Mouse (Mus musculus) heart, embryonic 14.5 days (tissue): ENCODE results near the gene Cog7. TPM values are rescaled to one million over a fixed set of nuclear protein-coding genes. Genes with fewer than 3 reads are reported as not detected.
A peak's percentile ranks its signal among the peaks of the same experiment; 100 is the strongest.

ENCODE experiments used
- ATAC-seq: fragments of 200-750 bp; cut with Nextera tagmentation; 2 replicates; pipeline ENCODE4 v1.8.0; 2017; ENCODE audit warnings: low read depth, moderate TSS enrichment; ENCODE audit not compliant: insufficient number of reproducible peaks, insufficient read depth, low FRiP score
- H3K27ac ChIP-seq, 2 experiments: fragments of 200-500 bp in 1 of 2; fragments of 300-500 bp in 1 of 2; sonication (generic) in 1 of 2; replicated peaks in 1 of 2; 2 replicates each; pipeline ENCODE4 v1.5.1; 2012 to 2014; ENCODE audit warnings: low read depth in 2 of 2, low read length in 2 of 2, control low read depth in 1 of 2, mild to moderate bottlenecking in 1 of 2, mixed read lengths in 1 of 2; ENCODE audit not compliant: control insufficient read depth in 1 of 2, insufficient read depth in 1 of 2
- H3K27me3 ChIP-seq: fragments of 300-500 bp; sonication (generic); 2 replicates; pipeline ENCODE4 v1.6.1; 2014; ENCODE audit warnings: mild to moderate bottlenecking, low read length, control low read depth; ENCODE audit not compliant: control insufficient read depth, insufficient read depth
- H3K36me3 ChIP-seq: fragments of 300-500 bp; sonication (generic); 2 replicates; pipeline ENCODE4 v1.6.1; 2014; ENCODE audit warnings: mild to moderate bottlenecking, control low read depth, low read length, mixed read lengths; ENCODE audit not compliant: control insufficient read depth, insufficient read depth
- H3K4me1 ChIP-seq, 2 experiments: fragments of 200-500 bp in 1 of 2; fragments of 300-500 bp in 1 of 2; sonication (generic) in 1 of 2; 2 replicates each; pipeline ENCODE4 v1.6.1; 2012 to 2014; ENCODE audit warnings: low read length in 2 of 2, control low read depth in 1 of 2, mixed read lengths in 1 of 2; ENCODE audit not compliant: control insufficient read depth in 2 of 2, insufficient read depth in 2 of 2
- H3K4me2 ChIP-seq: fragments of 300-500 bp; sonication (generic); 2 replicates; pipeline ENCODE4 v1.6.1; 2014; ENCODE audit warnings: mild to moderate bottlenecking, low read length
- H3K4me3 ChIP-seq, 2 experiments: fragments of 200-500 bp in 1 of 2; fragments of 300-500 bp in 1 of 2; sonication (generic) in 1 of 2; 2 replicates each; pipeline ENCODE4 v1.5.1; 2012 to 2014; ENCODE audit warnings: low read length in 2 of 2, mild to moderate bottlenecking in 2 of 2, control low read depth in 1 of 2, low read depth in 1 of 2, moderate library complexity in 1 of 2; ENCODE audit not compliant: control insufficient read depth in 1 of 2, insufficient read depth in 1 of 2
- H3K9ac ChIP-seq: fragments of 300-500 bp; sonication (generic); 2 replicates; pipeline ENCODE4 v1.6.1; 2014; ENCODE audit warnings: mild to moderate bottlenecking, low read length
- H3K9me3 ChIP-seq: fragments of 300-500 bp; sonication (generic); 2 replicates; pipeline ENCODE4 v1.6.1; 2016; ENCODE audit warnings: low read length, control low read depth; ENCODE audit not compliant: control insufficient read depth
- WGBS: fragments of 180-500 bp; shearing (Covaris S2); extraction: QIAGEN DNeasy Blood & Tissue Kit; methylation state at CpG from one replicate; pipeline ENCODE4 v1.1.7; 2014; 5-methylcytosine and 5-hydroxymethylcytosine counted together
- polyA plus RNA-seq: library from polyadenylated mRNA; unstranded; fragments of >200 nt; fragmentation: Nextera tagmentation; extraction: Ambion mirVana; gene quantifications from 2 replicates; pipeline ENCODE4 v1.2.1, GENCODE M21; 2014

Cog7 gene
- polyA plus RNA-seq, 1 experiment from 2014 or later = 18.3 TPM

GRCm38 (mm10) chr7:121896689-121897088, 84.8 kb downstream of the Cog7 start:
- WGBS = 38% methylated on average over 6 of the region's 6 CpGs
- Histone ChIP-seq H3K27me3 (peaks cover 6% of the 10 kb centered on the region), H3K9ac (no peak overlapping the region), H3K36me3 (no peaks in the 10 kb centered on the region), H3K9me3 (peaks cover 5% of the 10 kb centered on the region; the same call in 1 of the 2 replicates), H3K4me3 (no peak overlapping the region), H3K4me2 (no peak overlapping the region), H3K27ac (no peak overlapping the region), H3K4me1 (peaks cover 4 to 7% of the 10 kb centered on the region in 2 experiments; a peak in 2 of 4 replicates)
- no peak for ATAC-seq

- Histone ChIP-seq H3K4me3 (no peak overlapping the region), H3K4me1 (no peaks in the 10 kb centered on the region), H3K9ac (no peak overlapping the region), H3K9me3 (peaks cover 6% of the 10 kb centered on the region; the same call in 1 of the 2 replicates), H3K27me3 (no peaks in the 10 kb centered on the region), H3K27ac (no peak overlapping the region), H3K4me2 (no peak overlapping the region), H3K36me3 (no peaks in the 10 kb centered on the region)
- 86% methylated on average over 13 of the region's 13 CpGs for WGBS
- ATAC-seq = no peak
These were observed 90.7 kb downstream of the Cog7 start for GRCm38 (mm10) chr7:121890636-121891360.

DNA sequence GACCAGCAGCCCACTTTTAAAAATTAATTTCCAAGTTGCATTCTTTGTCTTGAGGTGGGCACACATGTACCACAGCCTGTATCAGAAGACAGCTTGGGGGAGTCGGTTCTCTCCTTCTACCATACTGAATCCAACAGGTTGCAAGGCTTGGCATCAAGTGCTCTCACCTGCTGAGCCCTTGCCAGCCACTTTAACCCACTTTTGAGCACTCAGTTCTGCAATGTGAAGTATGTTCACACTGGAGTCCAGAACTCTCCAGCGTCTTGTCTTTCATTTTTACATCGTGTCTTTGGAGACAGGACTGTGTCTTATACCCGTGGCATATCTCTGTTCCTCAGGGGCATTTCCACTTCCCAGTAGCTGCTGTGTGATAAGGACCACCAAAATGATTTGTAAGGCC, 101.3 kb downstream of the Cog7 start:
- Histone ChIP-seq H3K36me3 (no peaks in the 10 kb centered on the region), H3K4me1 (no peaks in the 10 kb centered on the region), H3K4me3 (no peak overlapping the region), H3K9ac (no peak overlapping the region), H3K9me3 (no peaks in the 10 kb centered on the region), H3K27me3 (no peaks in the 10 kb centered on the region), H3K4me2 (no peak overlapping the region), H3K27ac (no peak overlapping the region)
- ATAC-seq = no peak
- 54% methylated on average over 4 of the region's 4 CpGs for WGBS

DNA sequence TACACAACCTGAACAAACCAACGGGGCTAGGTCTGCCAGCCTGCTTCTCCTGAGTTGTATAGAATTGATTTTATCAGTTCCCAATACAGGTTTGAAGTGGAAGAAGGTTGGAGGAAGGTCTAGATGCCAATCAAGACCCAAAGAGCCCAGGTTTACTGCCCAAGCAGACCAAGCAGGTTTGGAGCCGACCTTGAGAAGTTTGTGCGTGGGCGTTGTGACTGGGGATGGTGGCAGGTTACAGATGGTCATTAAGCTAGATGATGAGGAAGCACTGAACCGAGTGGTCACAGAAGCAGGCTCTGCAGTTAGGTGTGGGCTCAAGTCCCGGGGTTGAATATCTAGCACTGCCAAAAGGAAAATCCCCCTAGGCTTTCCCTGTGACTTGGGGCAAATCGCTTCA, 106.7 kb downstream of the Cog7 start:
- Histone ChIP-seq H3K4me3 (no peak overlapping the region), H3K27me3 (no peaks in the 10 kb centered on the region), H3K36me3 (no peaks in the 10 kb centered on the region), H3K9ac (no peak overlapping the region), H3K27ac (no peak overlapping the region), H3K9me3 (no peaks in the 10 kb centered on the region), H3K4me2 (no peak overlapping the region), H3K4me1 (no peaks in the 10 kb centered on the region)
- no peak for ATAC-seq
- 76% methylated on average over 7 of the region's 7 CpGs for WGBS

DNA sequence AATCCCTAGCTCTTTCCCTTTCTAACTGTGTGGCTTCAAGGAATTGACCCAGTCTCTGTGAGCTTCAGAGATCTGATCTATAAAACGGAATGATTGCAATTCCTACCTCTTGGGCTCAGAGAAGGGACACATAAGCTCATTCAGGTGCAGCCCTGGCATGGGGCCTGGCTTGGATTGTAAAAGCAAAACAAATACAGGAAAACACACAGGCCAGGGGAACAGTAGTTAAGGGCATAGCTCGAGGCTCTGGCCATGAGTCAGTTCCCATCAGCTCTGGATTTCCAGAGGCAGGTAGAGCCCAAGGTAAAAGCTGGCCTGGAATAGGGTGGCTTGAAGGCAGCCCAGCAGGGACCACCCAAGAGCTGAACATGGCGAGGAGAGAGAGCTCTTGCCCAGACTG, 107.5 kb downstream of the Cog7 start:
- Histone ChIP-seq H3K4me3 (no peak overlapping the region), H3K9me3 (no peaks in the 10 kb centered on the region), H3K4me2 (no peak overlapping the region), H3K36me3 (no peaks in the 10 kb centered on the region), H3K27ac (no peak overlapping the region), H3K9ac (no peak overlapping the region), H3K4me1 (no peaks in the 10 kb centered on the region), H3K27me3 (no peaks in the 10 kb centered on the region)
- no peak for ATAC-seq
- WGBS = 31% methylated on average over 3 of the region's 3 CpGs

- 0 out of 2 replicates have a peak, but pooled peaks cover 3% of the 10 kb centered on the region for H3K27me3 ChIP-seq
- no peaks in the 10 kb centered on the region for H3K4me1 ChIP-seq
- H3K27ac ChIP-seq = no peak overlapping the region
- no peak overlapping the region for H3K9ac ChIP-seq
- ATAC-seq = no peak
- H3K9me3 ChIP-seq = no peaks in the 10 kb centered on the region
- WGBS = 60% methylated on average over 2 of the region's 3 CpGs
- no peak overlapping the region for H3K4me2 ChIP-seq
- no peaks in the 10 kb centered on the region for H3K36me3 ChIP-seq
- H3K4me3 ChIP-seq = no peak overlapping the region
These were observed 109.9 kb downstream of the Cog7 start for GRCm38 (mm10) chr7:121871631-121872030.

DNA sequence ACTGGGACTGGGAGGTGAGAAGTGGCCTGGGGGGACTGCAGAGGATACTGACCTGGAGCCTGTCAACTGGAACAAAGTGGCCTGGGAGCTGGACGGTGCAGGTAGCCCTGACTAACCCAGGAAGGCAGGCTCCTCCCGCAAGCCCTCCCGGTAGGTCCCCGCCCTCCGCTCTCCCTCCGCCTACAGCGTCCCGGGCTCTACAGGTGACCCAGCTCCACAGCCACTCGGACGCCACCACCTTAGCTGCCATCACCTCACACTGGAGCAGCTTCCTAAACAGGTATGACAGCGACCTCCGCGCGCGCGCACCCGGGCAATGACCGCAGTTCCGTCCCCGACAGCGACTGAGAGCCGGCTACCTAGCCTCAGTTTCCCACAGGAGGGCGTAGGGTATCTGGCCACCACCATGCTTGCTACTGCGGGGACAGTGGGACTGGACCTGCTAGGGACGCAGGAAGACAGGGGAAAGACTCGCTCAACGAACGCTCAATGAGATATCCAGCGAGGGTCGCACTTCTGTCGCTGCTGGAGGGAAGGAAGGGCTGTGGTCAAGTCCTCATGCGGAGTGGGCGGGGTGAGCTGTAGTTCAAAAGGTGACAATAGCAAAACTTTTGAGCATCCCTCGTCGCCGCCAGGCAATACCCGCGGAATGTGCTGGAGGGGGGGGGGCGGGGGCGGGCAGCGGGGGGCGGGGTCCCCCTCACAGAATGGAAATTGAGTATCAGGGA, 116.5 kb downstream of the Cog7 start, which contains the start of gene Scnn1b:
Scnn1b (plus strand) TSS at position 181 of the 728 bp plus-strand sequence.
- H3K9ac ChIP-seq = no peak within 1 kb of the TSS
- H3K4me2 ChIP-seq = peak within 1 kb of the TSS; percentile 61
- H3K4me1 ChIP-seq = peaks cover 5 to 7% of the 10 kb centered on the region in 2 experiments
- H3K9me3 ChIP-seq = no peaks in the 10 kb centered on the region
- H3K4me3 ChIP-seq = peak within 1 kb of the TSS; percentile 27 to 35
- H3K27me3 ChIP-seq = peaks cover 35% of the 10 kb centered on the region
- ATAC-seq = no peak
- H3K27ac ChIP-seq = no peak within 1 kb of the TSS
- 3% methylated on average over 39 of the region's 42 CpGs for WGBS
- no peaks in the 10 kb centered on the region for H3K36me3 ChIP-seq
